Mouse (Mus musculus) cerebellum, postnatal 36 days (tissue): ENCODE results near the gene Olfr1416.
"Not testable (repeated sequence)": the region's sequence is repeated elsewhere in the genome, so short reads cannot be mapped to it uniquely, and the experiment has no call there.

ENCODE experiments used
- DNase-seq, 2 experiments: peaks; one replicate each; pipeline ENCODE4 v3.0.0; 2021 to 2022; ENCODE audit warnings: mixed read lengths in 2 of 2

Gene Olfr1416

GRCm38 (mm10) chr1:92485013-92485412 lies at the start of gene Olfr1416:
Gene Olfr1416 (minus strand): TSS chr1:92485113.
- no peak for DNase-seq

DNA sequence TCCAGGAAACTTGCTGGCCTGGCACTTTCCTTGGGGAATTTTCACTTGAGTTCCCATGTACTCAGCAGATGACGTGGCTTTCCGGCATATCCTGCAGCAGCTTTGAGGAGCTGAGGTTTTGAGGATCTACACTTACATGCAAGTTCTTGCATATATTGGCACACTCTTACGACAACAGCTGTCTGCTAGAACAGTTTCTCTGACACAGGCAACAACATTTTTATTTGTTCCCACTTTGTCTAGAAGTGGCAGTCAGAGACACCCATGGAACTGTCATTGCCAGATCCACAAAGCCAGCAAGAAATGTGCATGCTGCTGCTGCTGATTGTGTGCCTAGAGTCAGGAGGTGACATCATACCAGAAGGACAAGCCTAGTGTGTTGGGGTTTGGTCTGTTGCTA lies 38.9 kb upstream of the Olfr1416 start:
- no peak for DNase-seq

- peak; percentile 55 to 61 for DNase-seq
These were observed 36.5 kb upstream of the Olfr1416 start for GRCm38 (mm10) chr1:92521376-92521775.

- no peak for DNase-seq
These were observed 34.1 kb upstream of the Olfr1416 start for GRCm38 (mm10) chr1:92519046-92519445.

- DNase-seq = no peak
These were observed 33.6 kb upstream of the Olfr1416 start, which contains the start of gene Olfr1414 for GRCm38 (mm10) chr1:92518561-92518960. Gene Olfr1414 (minus strand): TSS chr1:92518661.

- DNase-seq = no peak
These were observed 30.5 kb upstream of the Olfr1416 start for GRCm38 (mm10) chr1:92515390-92515789.

DNA sequence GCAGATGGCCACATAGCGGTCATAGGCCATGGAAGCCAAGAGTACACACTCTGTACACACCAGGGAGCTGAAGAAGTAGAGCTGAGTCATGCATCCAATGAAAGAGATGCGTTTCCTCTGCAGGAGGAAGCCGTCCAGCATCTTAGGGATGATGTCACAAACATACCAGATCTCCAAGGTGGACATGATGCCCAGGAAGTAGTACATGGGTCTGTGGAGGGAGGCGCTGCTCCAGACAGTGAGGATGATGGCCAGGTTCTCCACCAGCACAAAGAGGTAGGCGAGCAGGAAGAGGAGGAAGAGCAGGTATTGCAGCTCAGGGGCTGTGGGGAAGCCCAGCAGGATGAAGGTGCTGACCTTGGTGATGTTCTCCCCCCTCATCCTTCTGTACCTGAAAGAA lies 26.7 kb upstream of the Olfr1416 start:
- not testable (repeated sequence) for DNase-seq

- DNase-seq = no peak
These were observed 11.1 kb upstream of the Olfr1416 start, which contains the start of gene Olfr1415 for GRCm38 (mm10) chr1:92496001-92496400. Gene Olfr1415 (minus strand): TSS chr1:92496101.

DNA sequence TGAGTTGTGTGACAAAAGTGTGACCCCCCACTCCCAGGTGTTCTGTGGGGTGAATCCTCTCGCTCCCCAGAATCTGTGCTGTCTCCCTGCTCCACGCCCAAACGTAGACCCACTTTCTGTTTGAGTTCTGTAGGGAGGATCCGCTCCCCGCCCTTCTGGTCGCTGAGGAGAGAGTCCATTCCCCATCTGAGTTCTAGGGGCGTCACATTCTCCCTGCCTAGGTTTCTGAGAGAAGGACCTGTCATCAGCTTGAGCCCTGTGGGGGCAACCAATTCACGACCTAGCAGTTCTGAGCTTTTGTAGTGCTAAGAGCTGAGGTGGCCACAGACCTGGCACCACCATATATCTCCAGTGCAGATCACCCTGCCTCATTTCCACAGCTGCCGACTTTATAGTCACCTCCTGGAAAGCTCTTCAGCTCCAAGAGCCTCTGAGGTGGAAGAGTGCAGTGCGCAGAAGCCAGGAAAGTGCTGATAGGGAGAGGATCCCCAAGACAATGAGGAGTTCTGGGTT lies 10.8 kb downstream of the Olfr1416 start:
- no peak for DNase-seq

GRCm38 (mm10) chr1:92473165-92474041 lies 11.5 kb downstream of the Olfr1416 start, which contains the start of gene Ndufa10:
Gene Ndufa10 (minus strand): TSS chr1:92473860.
- peak; percentile 92 to 98 for DNase-seq

GRCm38 (mm10) chr1:92468891-92469290 lies 16.0 kb downstream of the Olfr1416 start:
- no peak for DNase-seq

GRCm38 (mm10) chr1:92458416-92458815 lies 26.5 kb downstream of the Olfr1416 start:
- DNase-seq = no peak

- peak; percentile 60 to 70 for DNase-seq
These were observed 27.2 kb downstream of the Olfr1416 start for GRCm38 (mm10) chr1:92457758-92458157.

DNA sequence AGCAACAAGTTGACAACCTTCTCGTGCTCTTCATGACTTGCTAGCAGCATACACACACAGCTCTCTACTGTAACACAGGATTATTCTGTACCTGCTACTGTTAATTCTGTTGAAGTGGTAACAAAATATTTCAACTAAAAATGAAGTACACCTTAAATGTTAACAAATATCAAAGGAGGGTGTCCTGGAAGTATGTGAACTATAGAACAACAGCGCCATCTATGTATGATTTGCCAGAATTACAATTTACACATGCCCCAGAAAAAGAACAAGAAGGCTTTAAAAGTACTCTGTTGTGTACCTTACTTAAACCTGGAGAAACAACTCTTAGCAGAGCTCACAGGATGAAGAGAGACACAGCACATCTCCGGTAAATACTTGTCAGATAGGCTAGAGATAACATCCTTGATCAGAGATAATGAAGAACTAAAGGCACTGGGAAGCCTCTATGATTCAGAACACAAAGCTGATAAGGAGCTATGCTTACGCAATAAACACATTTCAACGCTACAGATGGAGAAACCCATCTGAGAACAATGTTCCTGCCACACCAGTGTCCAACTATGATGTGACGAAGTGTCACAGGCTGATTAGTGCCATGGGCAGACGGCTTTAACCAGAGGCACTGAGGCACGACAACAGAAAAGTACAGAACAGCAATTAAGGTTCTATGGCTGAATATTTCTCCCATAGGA lies 31.0 kb downstream of the Olfr1416 start:
- no peak for DNase-seq

GRCm38 (mm10) chr1:92448293-92448692 lies 36.6 kb downstream of the Olfr1416 start:
- DNase-seq = no peak

- DNase-seq = no peak
These were observed 43.4 kb downstream of the Olfr1416 start for GRCm38 (mm10) chr1:92441453-92442063.

DNA sequence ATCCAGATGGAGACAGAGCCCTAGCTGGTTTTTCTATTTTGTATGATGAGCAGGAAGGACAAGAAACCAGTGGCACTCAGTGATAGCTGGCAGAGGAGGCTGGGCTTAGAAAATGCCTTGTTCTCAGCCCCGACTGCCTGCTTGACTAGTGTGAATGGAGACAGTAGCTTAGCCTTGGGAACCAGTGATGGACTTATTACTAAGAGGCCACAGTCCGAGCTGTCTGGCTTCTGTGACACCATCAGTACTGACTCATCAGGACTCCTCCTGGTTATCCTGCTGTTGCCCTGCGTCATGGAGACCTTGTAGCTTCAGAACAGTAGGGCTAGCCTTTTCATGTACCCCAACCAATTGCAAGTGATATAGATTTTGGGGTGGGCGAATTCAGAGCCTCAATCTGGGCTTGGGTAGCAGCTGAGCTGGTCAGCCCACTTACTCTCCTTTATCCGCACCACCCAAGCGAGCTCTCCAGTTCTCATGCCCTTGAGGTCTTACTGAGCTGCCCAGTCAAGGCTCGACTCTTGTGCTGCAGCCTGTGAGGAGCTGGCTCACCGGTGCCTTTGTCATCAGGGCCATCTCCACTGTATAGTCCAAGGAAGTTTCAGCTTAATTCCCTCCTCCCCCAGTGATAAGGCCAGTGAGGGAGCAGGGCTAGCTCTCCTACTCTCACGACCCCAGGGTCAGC lies 44.7 kb downstream of the Olfr1416 start:
- DNase-seq = no peak

- peak; percentile 80 to 83 for DNase-seq
These were observed 47.1 kb downstream of the Olfr1416 start for GRCm38 (mm10) chr1:92437678-92438271.

- peak; percentile 57 for DNase-seq
These were observed 48.0 kb downstream of the Olfr1416 start for GRCm38 (mm10) chr1:92436831-92437321.

DNA sequence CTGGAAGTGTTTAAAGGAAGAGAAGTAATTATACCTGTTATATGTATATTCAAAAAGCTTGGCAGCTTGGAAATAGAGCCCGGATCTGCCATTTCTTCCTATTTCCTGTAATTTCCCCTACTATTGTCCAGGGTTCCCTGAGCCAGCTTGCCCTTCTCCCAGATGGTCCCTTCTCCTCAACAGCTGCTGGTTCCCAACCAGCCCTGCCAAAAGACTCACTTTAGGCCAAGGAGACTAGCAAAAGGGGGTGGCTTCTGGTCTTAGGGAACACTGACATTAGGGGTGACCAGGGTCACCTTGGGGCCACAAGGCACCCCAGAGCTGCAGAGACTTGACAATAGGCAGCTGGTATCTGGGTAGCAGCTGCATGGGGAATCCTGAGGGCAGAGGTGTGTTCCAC lies 49.9 kb downstream of the Olfr1416 start:
- no peak for DNase-seq

- no peak for DNase-seq
These were observed 52.1 kb downstream of the Olfr1416 start for GRCm38 (mm10) chr1:92432791-92433190.

DNA sequence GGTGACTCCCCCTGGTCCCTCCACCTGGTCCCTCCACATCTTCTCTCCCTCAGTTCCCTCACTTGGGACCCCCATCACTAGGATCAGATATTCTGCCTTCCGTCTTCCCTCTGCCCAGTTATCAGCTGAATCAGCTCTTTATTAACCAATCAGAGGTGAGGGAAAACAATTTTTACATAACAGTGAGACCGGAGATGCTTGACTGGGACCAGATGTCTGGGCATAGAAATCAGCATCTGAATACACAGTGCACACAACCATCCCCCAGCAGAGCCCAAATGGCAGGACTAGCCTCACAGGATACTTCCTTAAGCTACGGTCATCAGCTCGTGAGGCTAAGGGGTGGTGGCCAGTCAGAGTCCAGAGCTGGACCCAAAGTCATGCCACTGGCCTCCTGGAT lies 52.8 kb downstream of the Olfr1416 start:
- no peak for DNase-seq
